Mouse (Mus musculus) testis, postnatal 14 days (tissue): Measurements from ENCODE around the gene Slirp.
"Not testable (repeated sequence)": the region's sequence is repeated elsewhere in the genome, so short reads cannot be mapped to it uniquely, and the experiment has no call there.

Experiments
- DNase-seq: peaks from one replicate; pipeline ENCODE4 v3.0.0; 2021; ENCODE audit warnings: low spot score

Gene Slirp

GRCm38 (mm10) chr12:87428885-87429284 is 14.8 kb upstream of the Slirp start:
- no peak for DNase-seq

- DNase-seq, result no peak
These were observed 1.2 kb upstream of the Slirp start for GRCm38 (mm10) chr12:87442177-87443114.

DNA sequence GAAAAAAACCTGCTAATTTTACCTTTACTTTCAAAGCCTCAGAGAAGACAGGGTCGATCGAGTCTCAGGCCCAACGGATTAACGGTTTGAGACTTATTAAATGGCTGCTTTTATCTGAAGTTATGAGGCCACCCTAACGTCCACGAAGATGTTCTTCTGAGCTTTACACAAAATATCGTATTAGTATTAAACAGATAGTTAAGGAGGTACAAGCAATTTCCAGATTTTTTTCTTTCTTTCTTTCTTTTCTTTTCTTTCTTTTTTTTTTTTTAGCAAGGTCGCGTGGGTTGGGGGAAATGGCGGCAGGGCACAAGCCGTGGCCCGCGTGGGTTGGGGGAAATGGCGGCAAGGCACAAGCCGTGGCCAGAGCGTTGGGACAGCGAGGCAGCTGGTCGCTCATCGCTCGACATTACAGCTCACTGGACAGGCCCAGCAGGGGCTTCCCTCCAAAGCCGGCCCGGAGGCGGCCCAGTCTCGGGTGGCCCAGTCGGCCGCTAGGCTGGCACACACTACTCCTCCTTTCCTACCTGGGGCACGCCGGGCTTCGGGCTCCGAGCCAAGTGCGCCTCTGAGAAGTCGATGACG is 489 bp upstream of the Slirp start:
- no peak for DNase-seq

GRCm38 (mm10) chr12:87444211-87444610 is 515 bp downstream of the Slirp start:
- no peak for DNase-seq

- DNase-seq, result no peak
These were observed 5.8 kb downstream of the Slirp start for GRCm38 (mm10) chr12:87449456-87449855.

GRCm38 (mm10) chr12:87464678-87465297 is 21.1 kb downstream of the Slirp start:
- no peak for DNase-seq

GRCm38 (mm10) chr12:87470263-87471136 is 26.8 kb downstream of the Slirp start:
- no peak for DNase-seq

DNA sequence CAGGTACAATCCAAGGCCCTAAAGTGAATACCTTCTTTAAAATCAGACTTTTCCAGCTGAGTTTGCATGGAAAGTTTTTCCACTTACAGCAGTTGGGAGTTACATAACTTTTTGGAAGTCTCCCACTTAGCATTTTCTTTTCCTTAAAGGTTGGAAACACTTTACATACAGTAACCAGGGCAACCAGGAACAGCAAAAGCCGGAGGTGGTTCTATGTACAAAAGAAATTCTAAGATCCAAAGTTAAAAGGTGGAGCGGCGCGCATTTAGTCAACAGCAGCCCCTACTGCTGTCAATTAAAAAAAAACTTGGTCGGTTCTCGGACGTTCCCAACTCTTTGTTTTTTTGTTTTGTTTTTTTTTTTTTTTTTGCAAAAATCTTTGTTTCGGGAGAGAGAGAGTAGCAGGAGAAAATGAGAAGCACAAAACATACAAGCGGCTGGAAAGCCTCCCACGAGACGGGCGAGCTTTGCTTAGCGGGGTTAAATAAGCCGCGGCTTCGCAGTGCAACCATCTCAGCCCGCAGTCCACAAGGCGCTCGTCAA is 27.8 kb downstream of the Slirp start:
- DNase-seq, result no peak

- DNase-seq, result peak; percentile 95
These were observed 28.5 kb downstream of the Slirp start, which contains the start of gene Snw1 for GRCm38 (mm10) chr12:87471964-87472786. Snw1 (minus strand) TSS chr12:87472274.

GRCm38 (mm10) chr12:87474756-87475155 is 31.1 kb downstream of the Slirp start:
- DNase-seq, result no peak

DNA sequence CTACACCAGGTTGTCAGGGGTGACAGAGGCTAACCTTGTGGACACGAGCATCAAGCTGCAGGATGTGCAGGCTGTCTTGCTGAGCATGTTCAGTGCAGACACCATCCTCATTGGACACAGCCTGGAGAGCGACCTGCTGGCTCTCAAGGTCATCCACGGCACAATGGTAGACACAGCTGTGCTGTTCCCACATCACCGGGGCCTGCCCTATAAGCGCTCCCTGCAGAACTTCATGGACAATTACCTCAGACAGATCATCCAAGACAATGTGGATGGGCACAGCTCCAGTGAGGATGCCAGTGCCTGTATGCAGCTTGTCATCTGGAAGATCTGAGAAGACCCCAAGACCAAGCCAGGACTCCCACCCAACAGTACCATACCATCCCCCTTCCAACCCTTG is 38.8 kb downstream of the Slirp start:
- DNase-seq, result not testable (repeated sequence)

- DNase-seq, result not testable (repeated sequence)
These were observed 45.0 kb downstream of the Slirp start for GRCm38 (mm10) chr12:87488683-87489082.

GRCm38 (mm10) chr12:87494421-87494820 is 50.7 kb downstream of the Slirp start, which contains the start of gene Gm5788:
Gm5788 (plus strand) TSS chr12:87494721.
- not testable (repeated sequence) for DNase-seq
